Mouse (Mus musculus): Measurements from ENCODE around the gene BC025920. TPM values are rescaled to one million over a fixed set of nuclear protein-coding genes. Genes with fewer than 3 reads are reported as not detected.

Gene BC025920
- total and polyA plus RNA-seq, 3 experiments: 1.4 to 2.3 (median 1.6) TPM

DNA sequence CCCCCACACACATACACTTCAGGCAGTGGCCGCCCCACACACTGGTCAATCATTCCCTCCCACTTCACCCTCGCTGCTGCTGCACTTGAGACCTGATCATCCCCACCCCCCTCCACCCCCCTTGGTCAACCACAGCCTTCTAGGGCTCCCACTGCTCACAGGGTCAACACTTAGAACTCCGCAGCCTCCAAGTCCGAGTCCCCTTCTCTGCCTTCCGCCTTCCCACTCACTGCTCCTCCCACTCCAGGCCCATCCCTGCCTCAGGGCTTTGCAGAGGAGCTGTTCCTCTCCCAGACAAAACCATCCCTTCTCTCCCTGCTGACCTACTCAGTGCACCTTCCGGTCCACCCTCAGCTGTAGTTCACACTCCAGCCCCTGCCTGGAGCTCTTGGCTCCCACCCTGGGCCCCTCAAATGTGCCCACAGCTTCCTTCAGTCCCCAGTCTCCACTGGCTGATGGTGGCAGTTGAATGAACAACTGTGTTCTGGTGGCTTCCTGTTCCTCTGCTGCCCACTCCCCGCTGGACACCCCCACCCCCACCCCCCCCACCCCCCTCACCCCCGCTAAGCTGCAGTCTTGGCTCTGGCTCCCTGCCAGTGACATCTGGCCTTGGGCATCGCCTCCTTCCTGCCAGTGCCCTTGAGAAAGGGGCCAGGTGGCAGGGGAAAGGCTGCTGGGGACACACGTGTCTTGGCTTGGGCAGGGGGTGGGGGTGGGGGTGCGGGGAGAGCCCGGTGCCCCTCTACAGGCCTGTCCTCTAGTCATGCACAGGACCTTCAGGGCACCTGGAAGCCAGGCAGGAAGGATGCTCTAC lies 8.7 kb upstream of the BC025920 start:
- Histone ChIP-seq H3K4me1 (ENCODE audit: control insufficient read depth in 1 of 2, insufficient read depth in 2 of 2) (peaks cover 16% of the 10 kb centered on the region in 2 experiments), H3K36me3 (replicated peaks in 1 of 2; ENCODE audit: control insufficient read depth in 1 of 2, insufficient read depth in 1 of 2, low read length in 1 of 2) (no peaks in the 10 kb centered on the region), H3K4me2 (ENCODE audit: insufficient read depth, low read depth, poor library complexity, severe bottlenecking) (no peak overlapping the region), H3K4me3 (replicated peaks in 1 of 3; ENCODE audit: low read depth in 2 of 3, low read length in 2 of 3, poor library complexity in 1 of 3) (no peak overlapping the region), H3K27ac (ENCODE audit: insufficient read depth, low read depth) (no peak overlapping the region), H3K9ac (ENCODE audit: insufficient read depth, low read depth) (no peak overlapping the region), H3K9me3 (replicated peaks; ENCODE audit: low read length) (no peaks in the 10 kb centered on the region), H3K27me3 (replicated peaks) (peaks cover 89% of the 10 kb centered on the region), H3K79me2 (replicated peaks; ENCODE audit: control insufficient read depth, extremely low read depth, insufficient read depth, poor library complexity, severe bottlenecking) (no peaks in the 10 kb centered on the region)
- TF ChIP-seq TBP (conservative IDR thresholded peaks at IDR 0.05; ENCODE audit: low read depth, low read length): no peak
- TF ChIP-seq MAX (IDR thresholded peaks at IDR 0.05; ENCODE audit: low read length): no peak
- TF ChIP-seq ZNF384 (IDR thresholded peaks at IDR 0.05; ENCODE audit: low read depth, low read length): no peak
- dilution Hi-C loops (cut with MboI; ENCODE audit: extremely low pct_ligation_motif_present, extremely low pct_unique_long_range_greater_than_20kb, low sequenced_read_pairs) (no loop called here), in situ Hi-C loops (cut with MboI; ENCODE audit: low pct_ligation_motif_present, low pct_unique_long_range_greater_than_20kb, low sequenced_read_pairs) (no loop called here)
- DNase-seq (ENCODE audit: extremely low read depth): no peak

DNA sequence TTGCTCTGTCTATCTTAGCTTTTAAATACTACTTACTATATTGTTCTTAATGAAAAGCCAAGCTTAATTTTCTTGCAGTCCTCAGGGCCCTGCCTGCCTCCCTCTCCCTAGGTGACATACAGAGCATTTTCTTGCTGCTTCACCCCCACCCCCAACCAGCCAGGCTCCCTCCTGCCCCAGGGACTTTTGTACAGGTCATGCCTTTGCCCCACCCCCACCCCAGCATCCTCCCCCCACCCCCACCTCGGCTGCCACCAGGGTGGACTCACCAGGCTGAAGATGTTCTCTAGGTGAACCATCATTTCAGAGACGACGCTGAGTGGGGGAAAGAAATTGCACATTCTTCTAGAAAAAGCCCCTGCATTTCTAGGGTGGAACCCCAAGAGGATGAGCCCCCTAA lies 7.7 kb upstream of the BC025920 start:
- Histone ChIP-seq H3K79me2 (replicated peaks; ENCODE audit: control insufficient read depth, extremely low read depth, insufficient read depth, poor library complexity, severe bottlenecking) (no peaks in the 10 kb centered on the region), H3K4me3 (replicated peaks in 1 of 3; ENCODE audit: low read depth in 2 of 3, low read length in 2 of 3, poor library complexity in 1 of 3) (no peak overlapping the region), H3K36me3 (replicated peaks in 1 of 2; ENCODE audit: control insufficient read depth in 1 of 2, insufficient read depth in 1 of 2, low read length in 1 of 2) (no peaks in the 10 kb centered on the region), H3K9ac (ENCODE audit: insufficient read depth, low read depth) (no peak overlapping the region), H3K27ac (ENCODE audit: insufficient read depth, low read depth) (no peak overlapping the region), H3K27me3 (replicated peaks) (peaks cover 79% of the 10 kb centered on the region), H3K4me1 (ENCODE audit: control insufficient read depth in 1 of 2, insufficient read depth in 2 of 2) (peaks cover 16 to 18% of the 10 kb centered on the region in 2 experiments), H3K9me3 (replicated peaks; ENCODE audit: low read length) (no peaks in the 10 kb centered on the region), H3K4me2 (ENCODE audit: insufficient read depth, low read depth, poor library complexity, severe bottlenecking) (no peak overlapping the region)
- DNase-seq (ENCODE audit: extremely low read depth): no peak
- dilution Hi-C loops (cut with MboI; ENCODE audit: extremely low pct_ligation_motif_present, extremely low pct_unique_long_range_greater_than_20kb, low sequenced_read_pairs): no loop called here
- in situ Hi-C loops (cut with MboI; ENCODE audit: low pct_ligation_motif_present, low pct_unique_long_range_greater_than_20kb, low sequenced_read_pairs): no loop called here
- TF ChIP-seq KAT2A (IDR thresholded peaks at IDR 0.05; ENCODE audit: insufficient replicate concordance, low read length): no peak
- no peak for TF ChIP-seq RAD21 (IDR thresholded peaks at IDR 0.05; ENCODE audit: low read depth, low read length)
- TF ChIP-seq UBTF (IDR thresholded peaks at IDR 0.05; ENCODE audit: low read depth, low read length): no peak
- TF ChIP-seq HCFC1 (IDR thresholded peaks at IDR 0.05; ENCODE audit: low read depth, low read length): no peak
- TF ChIP-seq SMC3 (IDR thresholded peaks at IDR 0.05; ENCODE audit: low read depth, low read length): no peak
- no peak for TF ChIP-seq CHD2 (IDR thresholded peaks at IDR 0.05; ENCODE audit: low read length)
- TF ChIP-seq MXI1 (IDR thresholded peaks at IDR 0.05; ENCODE audit: low read depth, low read length): no peak
- TF ChIP-seq RCOR1 (conservative IDR thresholded peaks at IDR 0.05; ENCODE audit: low read depth, low read length): no peak
- no peak for TF ChIP-seq TCF12 (IDR thresholded peaks at IDR 0.05; ENCODE audit: low read depth, low read length)
- no peak for TF ChIP-seq POLR2AphosphoS2 (IDR thresholded peaks at IDR 0.05; ENCODE audit: low read depth, low read length)
- no peak for TF ChIP-seq E2F4 (IDR thresholded peaks at IDR 0.05; ENCODE audit: insufficient replicate concordance, low read depth, low read length)
- TF ChIP-seq ZKSCAN1 (IDR thresholded peaks at IDR 0.05; ENCODE audit: borderline replicate concordance, low read depth, low read length): no peak
- TF ChIP-seq JUND (conservative IDR thresholded peaks at IDR 0.05; ENCODE audit: low read depth, low read length): no peak
- TF ChIP-seq GABPA (IDR thresholded peaks at IDR 0.05; ENCODE audit: insufficient replicate concordance, low read depth, low read length): no peak
- no peak for TF ChIP-seq NRF1 (IDR thresholded peaks at IDR 0.05; ENCODE audit: low read depth, low read length)
- no peak for TF ChIP-seq ZC3H11A (IDR thresholded peaks at IDR 0.05; ENCODE audit: low read depth, low read length)
- TF ChIP-seq ZNF384 (IDR thresholded peaks at IDR 0.05; ENCODE audit: low read depth, low read length): no peak
- no peak for TF ChIP-seq MEF2A (IDR thresholded peaks at IDR 0.05; ENCODE audit: borderline replicate concordance, low read depth, low read length)
- TF ChIP-seq TBP (conservative IDR thresholded peaks at IDR 0.05; ENCODE audit: low read depth, low read length): no peak
- no peak for TF ChIP-seq MYC (IDR thresholded peaks at IDR 0.05; ENCODE audit: low read depth, low read length)

Measured in CH12.LX (cell line).